Mouse (Mus musculus) left cerebral cortex, postnatal 4 days (tissue): Measurements from ENCODE around the gene Slc10a7. TPM values are rescaled to one million over a fixed set of nuclear protein-coding genes. Genes with fewer than 3 reads are reported as not detected.
A peak's percentile ranks its signal among the peaks of the same experiment; 100 is the strongest.

Experiments
- DNase-seq: peaks from one replicate; pipeline ENCODE4 v3.0.0-alpha.2; 2022
- intact Hi-C: fragments of 180-260 bp; cut with DNase I; formaldehyde crosslinking; loops from one replicate; pipeline ENCODE4 v1.15.1; 2025
- total RNA-seq, 2 experiments: library from RNA; stranded (reverse); gene quantifications; 2 replicates each; pipeline ENCODE4 v1.2.3; 2021

The Slc10a7 gene
- total RNA-seq, 2 experiments from 2014 or later, result 10.3 to 13.4 TPM

GRCm38 (mm10) chr8:78622362-78622761 is 113.2 kb downstream of the Slc10a7 start:
- intact Hi-C loops, result no loop called here

GRCm38 (mm10) chr8:78623972-78624371 is 114.8 kb downstream of the Slc10a7 start:
- intact Hi-C loops, result no loop called here
- no peak for DNase-seq

More at GRCm38 (mm10) chr8:78622362-78622761, 113.2 kb downstream of the Slc10a7 start:
- DNase-seq, result no peak

GRCm38 (mm10) chr8:78624738-78625442 is 115.7 kb downstream of the Slc10a7 start:
- intact Hi-C loops, result no loop called here
- DNase-seq, result no peak

- intact Hi-C loops, result no loop called here
Measured at GRCm38 (mm10) chr8:78626632-78627031, 117.5 kb downstream of the Slc10a7 start.

GRCm38 (mm10) chr8:78627793-78628192 is 118.6 kb downstream of the Slc10a7 start:
- no peak for DNase-seq
- intact Hi-C loops, result no loop called here

More at GRCm38 (mm10) chr8:78626632-78627031, 117.5 kb downstream of the Slc10a7 start:
- no peak for DNase-seq

GRCm38 (mm10) chr8:78630414-78631164 is 121.4 kb downstream of the Slc10a7 start:
- DNase-seq, result no peak
- intact Hi-C loops, result no loop called here

GRCm38 (mm10) chr8:78633012-78633411 is 123.9 kb downstream of the Slc10a7 start:
- DNase-seq, result peak; percentile 13
- intact Hi-C loops, result no loop called here

- no peak for DNase-seq
- intact Hi-C loops, result no loop called here
Measured at GRCm38 (mm10) chr8:78634018-78634417, 124.9 kb downstream of the Slc10a7 start.

GRCm38 (mm10) chr8:78634523-78635240 is 125.5 kb downstream of the Slc10a7 start:
- intact Hi-C loops, result no loop called here

GRCm38 (mm10) chr8:78635241-78635771 is 126.2 kb downstream of the Slc10a7 start:
- intact Hi-C loops, result no loop called here
- no peak for DNase-seq

More at GRCm38 (mm10) chr8:78634523-78635240, 125.5 kb downstream of the Slc10a7 start:
- DNase-seq, result no peak

- DNase-seq, result no peak
- intact Hi-C loops, result loop anchor here (10.0 kb wide), 1 partner anchor 137 kb away; the partner anchor contains the start of genes Rbmxl1 and Slc10a7
Measured at GRCm38 (mm10) chr8:78641919-78642318, 132.8 kb downstream of the Slc10a7 start.

GRCm38 (mm10) chr8:78642376-78642775 is 133.2 kb downstream of the Slc10a7 start:
- intact Hi-C loops, result loop anchor here (10.0 kb wide), 1 partner anchor 138 kb away; the partner anchor contains the start of genes Rbmxl1 and Slc10a7
- no peak for DNase-seq

- intact Hi-C loops, result loop anchor here (5.0 to 10.0 kb wide), 2 partner anchors 142 to 405 kb away; partner anchors contain the start of genes Rbmxl1 and Slc10a7
- no peak for DNase-seq
Measured at GRCm38 (mm10) chr8:78647000-78647656, 138.0 kb downstream of the Slc10a7 start.

- intact Hi-C loops, result loop anchor here (2.0 to 10.0 kb wide), 3 partner anchors 143 to 585 kb away; partner anchors contain the start of genes Rbmxl1 and Slc10a7
- DNase-seq, result no peak
Measured at GRCm38 (mm10) chr8:78647846-78648245, 138.7 kb downstream of the Slc10a7 start.

GRCm38 (mm10) chr8:78648918-78649317 is 139.8 kb downstream of the Slc10a7 start:
- DNase-seq, result peak; percentile 64
- intact Hi-C loops, result loop anchor here (2.0 to 10.0 kb wide), 3 partner anchors 144 to 586 kb away; partner anchors contain the start of genes Rbmxl1 and Slc10a7

- no peak for DNase-seq
- intact Hi-C loops, result no loop called here
Measured at GRCm38 (mm10) chr8:78651670-78652069, 142.5 kb downstream of the Slc10a7 start.

- intact Hi-C loops, result no loop called here
Measured at GRCm38 (mm10) chr8:78655351-78656045, 146.4 kb downstream of the Slc10a7 start.

GRCm38 (mm10) chr8:78656700-78657370 is 147.7 kb downstream of the Slc10a7 start:
- intact Hi-C loops, result no loop called here
- no peak for DNase-seq

More at GRCm38 (mm10) chr8:78655351-78656045, 146.4 kb downstream of the Slc10a7 start:
- no peak for DNase-seq

GRCm38 (mm10) chr8:78658172-78658571 is 149.0 kb downstream of the Slc10a7 start:
- intact Hi-C loops, result no loop called here
- DNase-seq, result no peak
